Mouse (Mus musculus): ENCODE data around the gene Fbxw14. TPM values are rescaled to one million over a fixed set of nuclear protein-coding genes. Genes with fewer than 3 reads are reported as not detected.
"Not testable (repeated sequence)": the region's sequence is repeated elsewhere in the genome, so short reads cannot be mapped to it uniquely, and the experiment has no call there.

Fbxw14 gene
- total RNA-seq (2021), result not detected

- intact Hi-C loops (cut with DNase I); DNase-seq: not testable (repeated sequence)
Measured at GRCm38 (mm10) chr9:109287576-109287975, at the start of gene Fbxw14. Gene Fbxw14 (minus strand): TSS chr9:109287676.

GRCm38 (mm10) chr9:109263041-109263440 lies 24.4 kb downstream of the Fbxw14 start:
- intact Hi-C loops (cut with DNase I), result no loop called here
- no peak for DNase-seq

GRCm38 (mm10) chr9:109234654-109235053 lies 52.8 kb downstream of the Fbxw14 start, which contains the start of gene Fbxw20:
Gene Fbxw20 (minus strand): TSS chr9:109234754.
- intact Hi-C loops (cut with DNase I), result no loop called here
- no peak for DNase-seq

Other genes with a start within 250 kb of the Fbxw14 start
- gene Shisa5, start 249.1 kb downstream of the Fbxw14 start, total RNA-seq (2021), result 10 to 100 TPM; 36.1 to 51.4 TPM
- 10 to 100 TPM; 14.0 to 14.7 TPM for gene Trex1, start 227.9 kb downstream of the Fbxw14 start, total RNA-seq (2021)
- 1 to 10 TPM; 8.0 to 8.2 TPM for gene Atrip, start 213.6 kb downstream of the Fbxw14 start, total RNA-seq (2021)
- gene Ccdc51, start 205.2 kb downstream of the Fbxw14 start, total RNA-seq (2021), result 10 to 100 TPM; 11.7 to 12.2 TPM
- 100 to 1,000 TPM; 241 to 249 TPM for gene Tma7, start 205.1 kb downstream of the Fbxw14 start, total RNA-seq (2021)
- gene Plxnb1, start 192.3 kb downstream of the Fbxw14 start, total RNA-seq (2021), result 10 to 100 TPM; 16.4 to 19.1 TPM
- gene Fbxw21, start 125.6 kb downstream of the Fbxw14 start, total RNA-seq (2021), result not detected
- gene Fbxw13, start 91.7 kb downstream of the Fbxw14 start, total RNA-seq (2021), result not detected
- not detected for gene Fbxw20, start 52.9 kb downstream of the Fbxw14 start, total RNA-seq (2021)
- gene Fbxw28, start 52.0 kb upstream of the Fbxw14 start, total RNA-seq (2021), result not detected
- not detected for gene Fbxw22, start 116.6 kb upstream of the Fbxw14 start, total RNA-seq (2021)
- gene Fbxw16, start 161.5 kb upstream of the Fbxw14 start, total RNA-seq (2021), result not detected
- gene Fbxw19, start 208.2 kb upstream of the Fbxw14 start, total RNA-seq (2021), result not detected

All from heart, postnatal 36 days (tissue).